Mouse (Mus musculus): ENCODE data around the gene BC030867.

GRCm38 (mm10) chr11:102296491-102297472, 48.1 kb downstream of the BC030867 start, which contains the start of gene Atxn7l3:
- TF ChIP-seq POLR2A (IDR thresholded peaks at IDR 0.05; ENCODE audit: extremely low read depth, insufficient read depth, low read length) (peak; percentile 90), CTCF (IDR thresholded peaks at IDR 0.05; ENCODE audit: low read depth, low read length) (no peak)
